Mouse (Mus musculus): ENCODE measurements around the gene Uggt1.

The Uggt1 gene

DNA sequence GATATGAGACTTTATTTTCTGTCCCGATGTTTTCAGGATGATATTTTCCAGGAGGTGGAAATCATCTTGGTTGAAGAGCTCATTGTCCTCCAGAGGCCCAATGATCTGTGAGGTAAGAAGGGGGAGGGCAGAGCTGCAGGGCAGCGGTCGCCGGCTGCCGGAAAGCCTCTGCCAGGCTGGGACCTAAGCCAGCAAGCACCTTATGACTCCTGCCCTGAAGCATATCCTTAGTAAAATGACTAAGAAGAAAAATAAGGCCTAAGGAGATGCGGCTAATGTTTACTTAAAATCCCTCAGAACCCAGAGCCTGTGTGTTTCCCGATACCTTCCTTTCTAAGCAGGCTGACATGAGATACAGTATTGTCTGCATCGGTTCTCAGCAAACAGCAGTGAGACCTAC, 71.1 kb downstream of the Uggt1 start:
- peak; percentile 3 for DNase-seq (ENCODE audit: low spot score)

DNA sequence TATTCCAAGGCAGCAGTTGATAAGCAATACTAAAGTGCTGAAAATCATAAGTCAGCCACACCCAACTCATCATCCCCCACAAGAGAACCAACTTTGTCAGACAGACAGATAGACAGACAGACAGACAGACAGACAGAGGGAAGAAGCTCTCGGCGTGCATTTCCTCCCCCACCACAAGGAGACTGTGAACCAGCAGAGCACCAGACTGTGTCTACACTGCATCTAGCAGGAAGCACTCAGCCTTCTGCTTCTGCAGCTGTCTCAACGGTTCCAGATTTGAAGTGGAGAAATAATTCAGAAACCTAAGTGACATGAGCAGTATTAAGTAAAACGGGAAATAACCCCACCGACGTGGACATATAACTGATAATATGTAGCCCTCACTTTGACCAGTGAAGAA, 71.6 kb downstream of the Uggt1 start:
- no peak for DNase-seq (ENCODE audit: low spot score)

DNA sequence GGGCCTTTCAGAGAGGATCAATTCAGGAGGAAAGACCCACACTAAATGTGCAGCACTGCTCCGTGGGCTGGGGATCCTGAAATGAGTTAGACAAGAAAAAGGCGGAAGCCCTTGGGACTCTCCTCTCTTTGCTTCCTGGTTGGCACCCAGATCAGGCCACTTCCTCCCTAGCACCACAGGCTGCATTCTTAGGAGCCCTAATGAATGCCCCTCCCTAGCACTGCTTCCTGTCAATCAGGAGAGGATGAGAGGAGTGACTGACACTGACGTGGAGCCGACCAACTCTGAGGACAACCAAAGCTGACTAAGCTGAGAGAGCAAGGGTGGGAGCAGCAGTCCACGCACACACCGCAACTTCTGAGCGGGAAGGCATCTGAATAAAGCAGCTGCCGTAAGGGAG, 81.8 kb downstream of the Uggt1 start:
- no peak for DNase-seq (ENCODE audit: low spot score)

DNA sequence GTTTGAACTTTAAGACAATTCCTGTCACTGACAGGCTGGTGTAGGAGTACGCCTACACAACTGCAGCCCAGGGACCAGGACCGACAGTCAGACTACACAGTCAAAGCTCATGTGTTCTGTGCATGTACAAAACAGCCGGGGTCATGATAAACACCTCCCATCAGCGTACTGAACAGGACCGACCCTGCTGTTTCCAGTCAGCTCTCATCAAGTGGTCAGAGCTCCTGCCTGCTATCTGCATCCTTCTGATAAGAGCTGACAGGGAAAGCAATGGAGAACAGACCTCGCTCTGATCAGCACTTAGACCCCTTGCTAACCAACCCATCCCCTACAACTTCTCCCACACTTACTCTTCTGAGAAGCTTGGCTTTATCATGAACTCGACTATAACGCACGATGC, 83.3 kb downstream of the Uggt1 start:
- DNase-seq (ENCODE audit: low spot score) = no peak

DNA sequence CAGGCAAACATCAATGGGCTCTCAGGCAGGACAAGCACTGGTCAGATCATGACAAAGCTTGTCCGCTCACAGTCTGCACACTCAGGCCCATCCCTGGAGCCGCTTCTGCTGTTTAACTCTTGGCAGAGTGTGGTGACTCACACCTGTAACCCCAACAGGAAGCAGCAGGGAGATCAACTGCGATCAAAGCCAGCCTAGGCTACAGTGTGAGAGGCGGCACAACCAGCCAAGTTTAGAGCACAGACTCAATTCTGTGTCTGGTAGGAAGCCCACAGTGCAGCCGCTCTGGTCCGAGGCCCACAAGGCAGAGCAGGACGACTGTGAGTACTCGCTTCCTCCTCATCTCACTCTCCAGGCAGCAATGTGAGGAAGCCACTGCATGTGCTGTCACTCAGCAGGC, 84.3 kb downstream of the Uggt1 start:
- DNase-seq (ENCODE audit: low spot score) = no peak

DNA sequence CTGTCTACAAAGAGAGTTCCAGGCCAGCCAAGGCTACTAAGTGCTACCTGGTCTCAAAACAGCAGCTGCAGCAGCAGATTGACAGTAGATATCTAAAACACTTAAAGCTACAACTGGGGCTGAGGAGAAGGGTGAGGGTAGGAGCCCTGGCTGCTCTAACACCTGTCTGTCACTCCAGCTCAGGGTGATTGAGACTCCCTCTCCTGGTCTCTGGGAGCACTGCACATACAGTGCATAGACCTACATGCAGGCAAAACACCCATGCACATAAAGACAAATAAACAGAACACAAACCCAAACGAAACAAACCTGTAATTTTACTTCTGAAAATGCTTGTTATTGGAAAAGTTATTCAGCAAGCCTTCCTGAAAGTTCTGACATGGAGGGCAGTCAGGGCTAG, 95.1 kb downstream of the Uggt1 start:
- peak; percentile 20 for DNase-seq (ENCODE audit: low spot score)

DNA sequence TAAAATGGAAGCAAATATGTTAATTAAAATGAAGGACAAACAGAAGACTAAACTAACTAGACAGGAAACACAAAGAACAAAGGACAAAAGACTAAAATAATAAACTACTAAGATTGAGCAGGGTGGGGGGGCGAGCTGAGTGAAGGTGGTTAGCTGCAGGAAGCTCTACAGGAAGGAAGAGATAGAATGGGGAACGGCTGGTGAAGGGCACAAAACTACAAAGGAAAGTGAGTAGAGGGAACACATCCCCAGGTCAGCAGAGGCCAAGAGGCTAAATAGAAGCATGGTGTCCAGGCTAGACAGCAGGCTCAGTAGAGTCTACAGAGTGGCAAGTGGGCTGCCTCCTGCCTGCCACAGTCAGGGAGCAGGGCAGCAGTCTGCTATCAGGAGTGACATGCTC, 95.7 kb downstream of the Uggt1 start:
- no peak for DNase-seq (ENCODE audit: low spot score)

DNA sequence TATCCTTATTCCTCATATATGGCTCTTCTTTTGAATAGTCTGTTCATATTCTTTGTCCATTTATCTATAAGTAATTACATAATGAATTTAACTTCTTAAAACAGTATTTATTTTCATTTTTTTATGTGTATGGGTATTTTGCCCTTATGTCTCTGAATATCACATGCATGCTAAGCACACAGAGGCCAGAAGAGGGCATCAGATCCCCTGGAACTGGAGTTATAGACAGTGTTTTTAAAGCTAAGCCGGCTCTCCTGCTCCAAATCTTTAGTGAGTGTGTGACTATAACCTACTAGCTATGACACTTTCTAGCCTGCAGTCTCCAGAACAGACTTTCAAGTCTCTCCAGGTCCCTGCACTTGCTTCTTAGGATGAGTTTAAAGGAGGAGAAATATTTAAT, 99.5 kb downstream of the Uggt1 start:
- peak; percentile 55 for DNase-seq (ENCODE audit: low spot score)

DNA sequence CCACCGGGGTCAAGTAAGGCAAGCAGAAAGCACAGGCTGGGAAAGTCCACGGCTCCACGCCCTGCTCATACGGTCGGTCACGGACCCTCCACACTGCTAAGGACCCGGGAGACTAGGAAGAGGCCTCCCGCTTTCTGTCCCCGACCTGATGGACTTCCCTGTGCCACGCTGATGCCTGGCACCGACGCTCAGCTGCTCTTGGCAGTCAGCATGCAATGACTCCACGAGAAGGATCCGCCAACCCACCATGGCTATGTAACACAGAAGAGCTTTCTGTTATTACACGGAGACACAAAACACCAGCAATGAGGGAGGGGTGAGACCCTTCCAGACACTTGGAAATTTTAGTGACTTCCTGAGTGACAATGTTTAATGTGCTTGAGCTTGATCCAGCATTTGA, 104.2 kb downstream of the Uggt1 start:
- DNase-seq (ENCODE audit: low spot score) = no peak

DNA sequence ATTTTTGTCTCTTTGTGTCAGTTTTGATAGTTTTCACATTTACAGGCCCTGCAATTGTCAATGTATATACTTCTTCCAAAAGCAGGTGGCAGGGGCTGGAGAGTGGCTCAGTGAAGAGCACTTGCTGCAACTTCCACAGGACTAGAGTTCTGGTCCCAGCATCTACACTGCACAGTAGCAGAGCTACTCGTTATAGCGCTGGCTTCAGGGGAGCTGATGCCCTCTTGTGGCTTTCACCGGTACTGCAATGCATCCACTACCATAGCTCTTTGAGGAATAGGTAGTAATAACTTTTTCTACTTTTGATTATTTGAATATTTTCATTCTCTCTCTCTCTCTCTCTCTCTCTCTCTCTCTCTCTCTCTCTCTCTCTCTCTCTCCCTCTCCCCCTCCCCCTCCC, 109.9 kb downstream of the Uggt1 start:
- peak; percentile 80 for DNase-seq (ENCODE audit: low spot score)

DNA sequence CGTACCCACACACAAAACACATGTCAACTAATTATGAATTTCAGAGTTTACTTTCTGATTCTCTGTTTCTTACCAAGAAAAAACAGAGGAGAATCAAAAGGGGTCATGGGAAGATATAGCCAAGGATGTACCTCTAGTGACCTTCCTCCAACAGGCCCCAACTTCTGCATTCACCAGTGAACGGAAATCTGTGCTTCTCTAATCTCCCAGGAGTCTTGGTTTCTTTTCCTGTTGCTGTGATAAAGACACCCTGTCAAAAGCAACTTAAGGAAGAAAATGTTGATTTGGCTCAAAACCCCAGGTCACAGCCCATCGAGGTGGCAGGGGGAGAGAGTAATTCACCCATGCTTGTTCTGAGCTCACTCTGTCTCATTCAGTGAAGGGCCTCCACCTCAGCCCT, 110.9 kb downstream of the Uggt1 start:
- no peak for DNase-seq (ENCODE audit: low spot score)

DNA sequence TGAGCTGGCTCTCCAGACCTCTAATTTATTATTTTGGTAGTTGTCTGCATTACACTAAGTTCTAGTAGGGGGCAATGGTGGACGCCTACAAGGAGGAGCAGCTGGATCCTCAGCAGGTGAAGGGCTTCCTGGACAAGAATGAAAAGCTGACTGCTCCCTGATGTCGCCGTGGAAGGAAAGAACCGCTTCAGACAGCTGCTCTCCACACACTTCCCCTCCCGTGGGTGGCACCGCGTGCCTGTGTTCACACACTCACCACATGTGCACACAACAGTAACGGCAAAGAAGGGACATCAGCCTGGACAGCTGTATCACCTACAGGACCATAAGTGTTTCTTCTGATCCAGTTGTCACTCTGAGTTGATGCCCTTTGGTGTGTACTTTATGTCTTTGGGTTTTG, 111.5 kb downstream of the Uggt1 start:
- no peak for DNase-seq (ENCODE audit: low spot score)

DNA sequence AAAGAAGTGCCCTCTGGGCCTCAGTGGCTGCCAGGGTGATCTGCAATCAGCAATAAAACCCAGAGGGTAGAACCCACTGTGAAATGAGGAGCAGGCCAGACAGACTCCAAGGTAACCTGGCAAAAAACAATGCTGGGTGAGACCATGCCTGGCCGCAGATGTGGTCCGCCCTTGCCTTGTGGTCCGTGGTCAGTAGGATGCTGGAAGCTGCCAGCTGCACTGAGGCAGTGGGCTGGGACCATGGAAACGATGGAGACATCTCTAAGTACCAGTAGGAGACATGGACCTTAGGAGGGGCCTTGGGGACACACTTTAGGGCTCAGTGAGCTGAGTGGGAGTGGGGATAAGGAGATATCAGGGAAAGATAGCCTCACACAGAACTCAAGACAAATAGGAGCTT, 112.3 kb downstream of the Uggt1 start:
- DNase-seq (ENCODE audit: low spot score) = no peak

DNA sequence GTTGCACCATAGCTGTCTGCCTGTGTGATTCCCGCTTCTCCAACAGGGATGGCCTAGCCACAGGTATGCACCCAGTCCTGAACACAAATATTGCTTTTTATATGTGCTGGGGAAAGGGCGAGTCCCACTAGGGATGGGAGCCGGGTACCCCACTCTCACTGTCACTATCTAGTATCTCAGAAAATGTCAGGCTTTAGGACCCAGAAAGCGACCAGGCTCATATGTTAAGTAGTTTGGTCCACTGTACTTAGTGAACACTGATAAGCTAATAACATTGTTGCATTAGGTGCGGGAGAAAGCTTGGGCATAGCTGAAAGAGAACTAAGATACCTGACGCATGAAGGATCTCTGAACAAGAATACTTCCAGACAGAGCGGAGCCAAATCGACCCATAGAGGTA, 112.8 kb downstream of the Uggt1 start:
- no peak for DNase-seq (ENCODE audit: low spot score)

DNA sequence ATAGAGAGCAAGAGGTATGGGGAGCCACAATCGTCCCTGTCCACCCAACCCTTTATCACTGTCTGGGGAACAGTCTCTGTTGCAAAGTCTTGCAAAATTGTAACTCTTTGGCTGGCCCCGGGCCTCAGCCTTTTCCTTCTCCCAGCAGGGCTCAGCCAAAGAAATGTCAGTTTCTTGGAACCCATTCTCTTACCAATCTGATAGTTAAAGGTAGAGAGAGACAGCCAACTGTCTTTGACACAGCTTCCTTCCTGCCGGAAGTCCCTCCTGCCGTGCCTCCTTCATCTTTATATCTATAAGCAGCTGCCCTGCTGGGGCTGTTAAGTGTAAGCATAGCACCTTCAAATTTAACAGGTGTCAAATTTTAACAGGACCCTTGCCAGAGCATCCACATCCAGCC, 113.4 kb downstream of the Uggt1 start:
- DNase-seq (ENCODE audit: low spot score) = peak; percentile 69

DNA sequence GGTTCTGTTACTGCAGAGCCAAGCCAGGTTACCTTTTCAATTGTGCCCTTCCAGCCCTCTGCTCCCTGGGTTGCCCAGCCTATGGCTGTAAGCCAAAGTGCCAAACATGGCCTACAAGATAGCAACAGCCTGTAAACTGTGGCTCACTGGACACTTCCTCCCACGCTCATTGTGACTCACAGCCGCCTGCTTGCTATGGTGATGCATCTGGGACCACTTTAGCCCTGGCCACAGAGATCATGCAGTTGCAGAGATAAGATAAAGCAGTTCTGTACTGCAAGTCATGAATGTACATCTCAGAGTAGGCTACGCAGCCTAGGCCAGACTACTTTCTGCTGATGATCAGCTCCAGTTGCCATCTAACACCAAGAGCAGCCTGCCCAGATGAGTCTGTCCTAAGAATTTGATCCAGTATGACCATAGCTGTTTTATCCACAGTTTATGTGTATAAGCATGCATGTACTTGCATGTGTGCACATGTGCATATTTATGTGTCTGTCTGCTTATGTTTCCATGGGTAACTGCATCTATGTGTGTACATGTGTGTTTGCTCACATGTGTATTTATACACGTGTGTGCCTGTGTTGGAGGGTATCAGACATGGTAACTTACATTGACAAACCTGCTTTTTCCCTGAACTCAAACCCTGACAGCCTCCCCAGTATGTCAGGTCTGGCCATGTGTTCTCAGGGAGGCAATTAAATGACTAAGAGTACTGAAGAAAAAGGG, 114.0 kb downstream of the Uggt1 start:
- peak; percentile 33 for DNase-seq (ENCODE audit: low spot score)

DNA sequence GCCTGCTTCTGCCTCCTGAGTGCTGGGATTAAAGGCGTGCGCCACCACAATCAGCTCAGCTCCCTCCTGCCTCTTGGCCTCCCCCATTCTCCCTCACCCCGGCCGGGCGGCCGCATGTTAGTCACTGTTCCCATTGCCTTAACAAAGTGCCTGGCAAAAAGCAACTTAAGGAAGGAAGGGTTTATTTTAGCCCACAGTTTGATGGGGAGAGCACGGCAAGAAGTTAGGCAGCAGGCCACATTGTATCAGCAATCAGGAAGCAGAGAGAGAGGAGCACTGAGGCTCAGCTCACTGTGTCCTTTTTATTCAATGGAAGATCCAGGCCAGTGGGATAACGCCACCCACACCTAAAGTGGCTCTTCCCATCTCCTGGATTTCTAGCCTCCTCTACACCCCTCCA, 114.6 kb downstream of the Uggt1 start:
- no peak for DNase-seq (ENCODE audit: low spot score)

DNA sequence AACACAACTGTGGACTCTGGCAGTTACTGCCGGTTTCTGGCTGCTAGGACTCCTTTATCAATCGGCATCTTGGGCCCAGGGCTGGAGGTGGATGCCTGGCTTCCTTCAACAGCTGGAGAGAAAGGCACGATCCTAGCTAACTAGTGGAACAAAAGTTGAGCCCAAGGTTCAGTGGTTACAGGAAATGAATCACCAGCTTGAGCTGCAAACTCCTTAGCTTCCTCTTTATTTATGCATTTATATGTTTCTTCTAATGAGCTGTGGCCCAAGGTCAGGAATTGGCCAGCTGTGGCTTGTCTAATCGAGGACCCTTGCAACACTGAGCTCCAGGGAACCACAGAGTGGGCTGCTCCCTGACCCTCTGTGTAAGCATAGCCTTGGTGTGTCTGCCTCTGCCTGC, 115.4 kb downstream of the Uggt1 start:
- no peak for DNase-seq (ENCODE audit: low spot score)

DNA sequence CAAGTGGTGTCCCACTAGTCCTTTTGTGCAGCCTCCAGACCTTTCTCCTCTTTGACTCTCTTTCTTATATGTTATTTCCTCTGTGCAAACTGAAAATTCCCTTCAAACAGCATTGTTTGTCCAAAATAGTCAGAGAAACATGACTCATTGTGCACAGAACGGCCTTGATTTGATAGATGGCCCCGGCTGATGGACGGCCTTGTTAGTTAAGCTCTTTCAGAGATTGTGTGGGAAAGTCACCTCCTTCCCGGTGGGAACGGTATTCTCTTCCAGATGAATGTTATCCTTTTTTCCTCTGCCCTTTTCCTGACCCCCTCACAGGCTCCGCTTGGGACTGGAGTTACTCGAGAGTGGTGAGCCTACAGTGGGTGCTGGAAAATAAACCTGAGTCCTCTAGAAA, 119.4 kb downstream of the Uggt1 start:
- peak; percentile 51 for DNase-seq (ENCODE audit: low spot score)

DNA sequence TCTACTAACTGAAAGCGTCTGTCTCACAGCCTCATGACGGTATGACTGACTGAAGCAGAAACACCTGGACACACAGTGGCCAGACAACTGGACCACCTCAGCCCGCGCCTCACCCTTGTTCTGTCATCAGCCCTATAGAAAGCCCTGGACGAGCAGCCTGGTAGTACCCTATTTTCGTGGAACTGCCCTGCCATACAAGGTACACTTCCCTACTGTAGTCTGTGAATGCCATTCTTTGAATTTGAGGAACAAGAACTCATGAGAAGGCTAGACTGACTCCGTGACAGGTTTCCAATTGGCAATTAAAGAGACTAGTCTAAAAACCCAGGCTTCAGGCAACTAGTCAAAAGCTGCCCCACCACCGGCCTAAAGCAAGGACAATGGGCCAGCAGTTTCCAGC, 123.3 kb downstream of the Uggt1 start:
- DNase-seq (ENCODE audit: low spot score) = no peak

DNA sequence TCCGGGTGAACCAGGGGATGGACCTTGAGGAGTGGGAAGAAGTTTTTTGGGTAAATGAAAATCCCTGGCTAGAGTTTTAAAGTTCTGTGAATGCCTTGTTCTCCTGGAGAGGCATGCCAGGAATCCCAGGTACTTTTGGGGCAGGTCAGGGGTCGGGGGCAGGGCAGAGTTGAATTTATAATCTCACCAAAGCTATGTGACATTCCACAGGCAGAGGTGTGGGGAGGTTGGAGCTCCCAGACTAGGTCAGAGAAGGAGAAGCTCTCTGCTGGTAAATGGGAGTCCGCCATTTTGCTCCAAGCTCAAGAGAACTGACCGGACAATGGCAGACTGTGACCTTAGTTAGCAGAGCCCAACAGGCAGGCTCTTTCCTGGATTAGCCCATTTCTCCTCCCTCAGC, 125.1 kb downstream of the Uggt1 start:
- no peak for DNase-seq (ENCODE audit: low spot score)

DNA sequence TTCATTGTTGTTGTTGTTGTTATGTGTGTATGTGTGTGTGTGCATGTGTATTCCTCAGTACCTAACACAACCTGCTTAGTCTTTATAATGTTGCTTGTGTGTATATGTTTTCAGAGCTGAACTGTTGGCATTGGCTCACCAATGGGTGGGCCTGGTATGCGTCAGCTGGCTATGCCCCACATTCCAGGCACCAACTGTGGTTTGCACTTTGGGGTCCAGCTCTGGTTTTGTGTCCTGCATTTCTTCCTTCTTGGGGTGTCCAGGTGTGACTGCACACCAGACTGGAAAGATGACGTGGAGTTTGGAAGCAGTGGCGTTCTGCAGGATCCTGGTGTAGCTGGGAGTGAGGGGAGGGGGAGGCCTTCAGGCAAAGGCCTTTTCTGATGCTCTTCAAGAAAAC, 125.6 kb downstream of the Uggt1 start:
- DNase-seq (ENCODE audit: low spot score) = no peak

DNA sequence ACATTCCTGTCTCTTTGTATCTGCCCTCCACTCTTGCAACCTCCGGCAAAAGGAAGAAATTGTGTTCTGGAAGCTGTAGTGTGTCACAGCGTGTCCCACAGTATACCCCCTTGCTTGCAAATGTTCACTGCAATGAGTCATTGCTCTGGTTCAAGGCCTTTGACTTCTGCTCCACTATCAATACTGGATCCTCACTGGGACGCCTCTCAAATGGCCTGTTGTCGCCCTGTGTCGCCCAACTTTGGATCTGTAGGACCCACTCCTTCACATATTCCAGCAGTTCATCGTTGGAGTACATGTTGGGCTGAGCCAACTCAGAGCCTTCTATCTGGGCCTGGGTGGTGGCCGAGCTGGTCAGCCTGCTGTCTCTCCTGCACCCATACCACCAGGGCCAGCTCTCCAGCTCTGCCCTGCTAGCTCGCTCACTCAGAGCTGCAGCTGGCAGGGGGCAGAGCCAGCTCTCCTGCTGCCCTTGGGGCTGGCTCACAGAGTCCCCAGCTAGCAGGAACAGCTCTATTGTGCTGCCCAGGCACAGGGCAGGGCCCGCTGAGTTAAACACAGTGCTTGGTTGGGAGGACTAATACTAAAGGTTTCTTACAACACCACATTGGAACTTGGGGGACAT, 126.3 kb downstream of the Uggt1 start:
- DNase-seq (ENCODE audit: low spot score) = peak; percentile 82

DNA sequence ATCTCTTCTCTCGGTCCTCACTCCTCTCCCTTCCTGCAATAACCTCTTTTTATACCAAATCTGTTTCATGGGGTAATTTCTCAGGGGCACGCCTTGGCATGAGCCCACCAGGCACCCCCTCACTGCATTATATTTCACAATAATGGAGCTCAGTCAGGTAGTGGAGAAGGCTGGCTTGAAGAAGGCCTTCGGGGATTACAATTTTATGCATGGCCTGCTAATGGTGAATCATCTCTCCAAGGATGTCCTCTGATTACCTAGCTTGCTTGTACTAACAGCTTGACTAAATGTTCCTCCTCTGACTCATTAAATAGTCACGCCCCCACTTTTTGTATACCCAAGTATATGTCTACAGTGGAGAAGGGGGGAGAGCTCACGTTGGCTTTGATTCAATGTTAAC, 128.0 kb downstream of the Uggt1 start:
- no peak for DNase-seq (ENCODE audit: low spot score)
